Mouse (Mus musculus) NIH3T3 (cell line): ENCODE results near the gene Gm20422.

ENCODE experiments used
- DNase-seq: peaks from one replicate; pipeline ENCODE4 v3.0.0-alpha.2; 2012; ENCODE audit warnings: low read depth

Gm20422 gene

GRCm38 (mm10) chr8:69793666-69794065 lies 19.0 kb upstream of the Gm20422 start:
- DNase-seq: no peak

GRCm38 (mm10) chr8:69791415-69792068 lies 16.9 kb upstream of the Gm20422 start:
- DNase-seq: peak; percentile 35

GRCm38 (mm10) chr8:69790773-69791367 lies 16.2 kb upstream of the Gm20422 start, which contains the start of the genes Atp13a1 and Zfp866:
TSS of gene Atp13a1 (plus strand) at chr8:69791163.
TSS of gene Zfp866 (minus strand) at chr8:69791178.
- peak; percentile 89 for DNase-seq

GRCm38 (mm10) chr8:69790364-69790763 lies 15.7 kb upstream of the Gm20422 start:
- peak; percentile 27 for DNase-seq

- no peak for DNase-seq
These were observed 15.0 kb upstream of the Gm20422 start for GRCm38 (mm10) chr8:69789731-69790130.

GRCm38 (mm10) chr8:69789105-69789504 lies 14.4 kb upstream of the Gm20422 start:
- no peak for DNase-seq

DNA sequence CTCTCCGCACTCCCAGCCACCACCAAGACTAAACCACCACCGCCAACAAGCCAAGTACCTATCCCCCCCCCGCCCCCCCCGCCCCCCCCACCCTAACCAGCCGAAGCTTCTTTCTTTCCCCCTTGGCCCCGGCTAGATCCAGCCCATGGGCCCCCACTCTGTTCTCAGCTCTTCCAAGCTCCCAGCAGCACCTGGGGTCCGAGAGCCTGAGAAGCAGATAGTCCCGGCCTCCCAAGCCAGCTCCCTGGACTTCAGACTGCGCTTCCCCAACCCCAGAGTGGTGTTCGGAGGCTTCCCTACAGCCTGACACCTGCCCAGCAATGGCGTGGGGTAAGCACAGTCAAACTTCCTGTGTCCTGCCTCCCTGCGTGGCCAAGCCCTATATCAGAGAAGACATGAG lies 2.4 kb upstream of the Gm20422 start:
- no peak for DNase-seq

GRCm38 (mm10) chr8:69775149-69775534 lies 456 bp upstream of the Gm20422 start:
- no peak for DNase-seq

- DNase-seq: no peak
These were observed 2.6 kb downstream of the Gm20422 start for GRCm38 (mm10) chr8:69772106-69772505.

DNA sequence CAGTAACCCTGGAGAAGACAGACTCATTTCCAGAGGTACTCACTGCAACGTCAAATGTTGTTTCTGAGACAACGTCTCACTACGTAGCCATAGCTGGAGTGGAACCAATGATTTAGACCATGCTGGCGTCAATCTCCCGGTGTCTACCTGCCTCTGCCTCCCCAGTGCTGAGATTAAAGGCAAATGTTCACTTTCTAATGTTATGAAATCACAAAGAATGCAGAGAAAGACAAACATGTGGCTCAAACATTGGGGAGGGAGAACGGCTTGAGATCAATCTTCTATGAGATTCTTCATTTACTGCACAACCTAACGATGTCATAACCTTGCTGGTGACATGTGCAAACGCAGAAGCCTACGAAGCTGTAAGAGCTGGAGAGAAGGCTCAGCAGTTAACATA lies 3.5 kb downstream of the Gm20422 start:
- no peak for DNase-seq

DNA sequence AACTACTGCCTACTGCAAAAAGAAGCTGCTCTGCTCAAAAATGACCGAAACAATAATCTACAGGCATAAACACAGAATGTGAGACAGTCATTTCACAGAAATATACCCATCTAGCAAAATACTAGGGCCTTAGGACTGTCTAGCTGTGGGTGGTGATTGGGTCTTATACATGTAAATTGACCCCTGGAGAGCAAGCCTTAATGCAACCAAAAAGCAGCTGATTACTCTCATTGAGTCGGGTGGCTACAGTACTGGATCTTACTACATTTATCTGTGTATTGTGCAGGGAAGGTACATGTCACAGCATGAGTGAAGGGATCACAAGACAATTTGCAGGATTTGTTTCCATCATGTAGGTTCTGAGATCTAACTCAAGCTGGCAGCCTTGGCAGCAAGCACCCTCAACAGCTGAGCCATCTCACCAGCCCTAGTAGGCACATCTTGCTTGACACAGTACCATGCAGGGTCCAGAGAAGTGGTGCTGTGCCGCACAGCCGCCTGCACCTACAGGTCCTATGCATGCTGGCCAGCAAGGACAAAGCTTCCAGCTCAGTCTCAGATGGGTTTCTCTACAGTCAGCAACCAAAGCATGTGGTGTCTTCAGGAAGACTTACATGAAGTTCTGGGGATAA lies 12.8 kb downstream of the Gm20422 start:
- no peak for DNase-seq

GRCm38 (mm10) chr8:69758316-69758715 lies 16.4 kb downstream of the Gm20422 start:
- no peak for DNase-seq

DNA sequence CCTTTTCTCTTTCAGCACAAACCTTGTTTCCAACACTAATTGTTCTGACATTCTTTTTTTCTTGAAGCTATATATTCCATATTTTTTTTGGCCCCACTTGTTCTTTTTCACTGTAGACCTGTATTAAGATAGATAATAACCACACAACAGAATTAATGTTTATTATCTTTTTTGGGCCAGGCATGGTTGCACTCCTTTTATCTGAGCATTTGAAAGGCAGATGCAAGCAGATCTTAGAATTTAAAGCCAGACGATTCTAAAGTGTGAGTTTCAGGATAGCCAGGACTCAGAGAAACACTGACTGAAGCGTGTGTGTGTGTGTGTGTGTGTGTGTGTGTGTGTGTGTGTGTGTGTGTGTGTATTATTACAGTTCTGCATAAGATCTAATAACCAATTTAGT lies 22.2 kb downstream of the Gm20422 start:
- DNase-seq: no peak

- peak; percentile 98 for DNase-seq
These were observed 24.9 kb downstream of the Gm20422 start, which contains the start of gene Zfp963 for GRCm38 (mm10) chr8:69749544-69750454. TSS of gene Zfp963 (minus strand) at chr8:69749970.

GRCm38 (mm10) chr8:69741231-69741630 lies 33.5 kb downstream of the Gm20422 start:
- DNase-seq: peak; percentile 16

- no peak for DNase-seq
These were observed 33.9 kb downstream of the Gm20422 start for GRCm38 (mm10) chr8:69740763-69741162.

- no peak for DNase-seq
These were observed 39.2 kb downstream of the Gm20422 start for GRCm38 (mm10) chr8:69735495-69735894.

DNA sequence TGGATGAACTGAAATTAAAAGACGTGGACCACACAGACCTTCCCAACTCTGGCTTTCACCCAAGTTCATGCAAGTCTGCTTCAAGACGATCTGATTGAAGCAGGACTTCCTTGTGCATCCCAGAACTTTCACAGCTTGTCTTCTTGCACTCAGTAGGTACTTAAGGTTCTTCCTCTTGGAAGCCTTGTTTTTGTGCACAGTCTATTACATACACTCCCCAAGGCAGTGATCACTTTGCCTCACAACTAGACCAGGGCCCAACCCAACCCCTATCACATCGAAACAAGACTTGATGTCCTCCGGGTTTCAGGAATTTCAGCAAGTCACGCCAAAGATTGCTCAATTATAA lies 57.5 kb downstream of the Gm20422 start:
- DNase-seq: no peak

- peak; percentile 97 for DNase-seq
These were observed 58.1 kb downstream of the Gm20422 start for GRCm38 (mm10) chr8:69716403-69717231.

DNA sequence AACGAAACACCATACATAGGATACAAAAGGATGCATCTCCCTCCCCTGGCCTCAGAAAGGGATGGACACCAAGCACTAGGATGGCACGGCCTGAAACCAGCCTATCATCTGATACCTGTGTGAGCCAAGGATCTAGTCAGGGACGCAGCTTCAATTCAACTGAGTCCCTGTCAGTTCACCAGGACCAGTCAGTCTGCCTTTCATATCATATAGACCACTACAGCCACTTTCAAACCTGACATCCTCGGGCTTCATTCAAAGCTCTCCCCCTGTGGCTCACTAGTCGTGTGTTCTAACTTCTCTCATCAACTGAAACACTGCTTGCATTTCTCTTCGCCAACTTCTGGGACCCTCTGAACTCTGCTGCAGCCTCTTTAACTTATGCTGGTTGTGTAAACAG lies 59.3 kb downstream of the Gm20422 start:
- no peak for DNase-seq

DNA sequence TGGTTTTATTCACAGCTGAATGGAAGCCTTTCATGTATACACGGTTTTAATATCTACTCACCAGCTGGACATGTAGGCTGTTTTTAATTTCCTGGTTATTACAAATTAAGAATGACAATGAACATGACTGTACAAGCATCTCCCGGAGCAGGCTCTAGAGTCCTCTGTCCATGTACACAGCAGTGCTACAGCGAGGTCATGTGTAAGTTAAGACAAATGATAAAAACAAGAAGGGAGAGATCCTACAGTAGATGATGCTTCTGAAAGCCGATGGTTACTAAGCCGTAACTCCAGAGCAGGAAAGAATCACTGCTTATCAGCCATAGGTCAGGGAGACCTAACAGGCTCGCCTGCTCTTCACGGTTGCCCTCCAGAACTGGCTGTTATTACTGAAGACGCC lies 61.2 kb downstream of the Gm20422 start:
- no peak for DNase-seq
